Mouse (Mus musculus): ENCODE measurements at regions not wholly inside any gene's neighbourhood (a gene's known extent, or its start where the extent isn't known, plus 50 kb on each side); places are given as distances from the start of the nearest gene placed in this dataset.
A peak's percentile ranks its signal among the peaks of the same experiment; 100 is the strongest.

GRCm38 (mm10) chr4:142789048-142789447 lies 423.7 kb downstream of the Prdm2 start:
- Histone ChIP-seq H3K4me3 (no peak overlapping the region), H3K4me1 (no peaks in the 10 kb centered on the region), H3K27me3 (ENCODE audit: low read depth, poor library complexity, severe bottlenecking) (no peaks in the 10 kb centered on the region), H3K36me3 (no peaks in the 10 kb centered on the region), H3K27ac (no peak overlapping the region), H3K9me3 (replicated peaks) (no peaks in the 10 kb centered on the region)
- WGBS = 93% methylated on average over 7 of the region's 7 CpGs
- no peak for DNase-seq (ENCODE audit: low spot score)

GRCm38 (mm10) chr4:142785386-142785785 lies 427.4 kb downstream of the Prdm2 start:
- no peak for DNase-seq (ENCODE audit: low spot score)
- Histone ChIP-seq H3K9me3 (replicated peaks) (no peaks in the 10 kb centered on the region), H3K4me1 (no peaks in the 10 kb centered on the region)

GRCm38 (mm10) chr4:142776711-142777411 lies 435.9 kb downstream of the Prdm2 start:
- DNase-seq (ENCODE audit: low spot score) = peak; percentile 33
- no peak overlapping the region for H3K27ac ChIP-seq
- peaks cover 14% of the 10 kb centered on the region; the same call in 1 of the 2 replicates for H3K27me3 ChIP-seq (ENCODE audit: low read depth, poor library complexity, severe bottlenecking)
- H3K4me3 ChIP-seq = no peak overlapping the region
- WGBS = 2% methylated on average over 10 of the region's 10 CpGs
- no peaks in the 10 kb centered on the region for H3K9me3 ChIP-seq (replicated peaks)
- peaks cover 34% of the 10 kb centered on the region for H3K4me1 ChIP-seq
- H3K36me3 ChIP-seq = no peaks in the 10 kb centered on the region

More at GRCm38 (mm10) chr4:142785386-142785785, 427.4 kb downstream of the Prdm2 start:
- Histone ChIP-seq H3K36me3 (no peaks in the 10 kb centered on the region), H3K27me3 (ENCODE audit: low read depth, poor library complexity, severe bottlenecking) (no peaks in the 10 kb centered on the region), H3K27ac (no peak overlapping the region), H3K4me3 (no peak overlapping the region)
- 95% methylated on average over 5 of the region's 5 CpGs for WGBS

- WGBS = 86% methylated on average over 5 of the region's 5 CpGs
- Histone ChIP-seq H3K9me3 (replicated peaks) (no peaks in the 10 kb centered on the region), H3K27me3 (ENCODE audit: low read depth, poor library complexity, severe bottlenecking) (peaks cover 14% of the 10 kb centered on the region; the same call in 1 of the 2 replicates), H3K4me1 (peaks cover 52% of the 10 kb centered on the region), H3K36me3 (no peaks in the 10 kb centered on the region), H3K4me3 (no peak overlapping the region), H3K27ac (no peak overlapping the region)
- DNase-seq (ENCODE audit: low spot score) = no peak
Observed at GRCm38 (mm10) chr4:142775023-142775422, 437.8 kb downstream of the Prdm2 start.

GRCm38 (mm10) chr4:142773651-142774151 lies 439.1 kb downstream of the Prdm2 start:
- Histone ChIP-seq H3K9me3 (replicated peaks) (no peaks in the 10 kb centered on the region), H3K4me3 (no peak overlapping the region), H3K4me1 (peaks cover 58% of the 10 kb centered on the region), H3K36me3 (no peaks in the 10 kb centered on the region), H3K27ac (no peak overlapping the region), H3K27me3 (ENCODE audit: low read depth, poor library complexity, severe bottlenecking) (peaks cover 14% of the 10 kb centered on the region; the same call in 1 of the 2 replicates)
- DNase-seq (ENCODE audit: low spot score) = no peak
- WGBS = 64% methylated on average over 10 of the region's 10 CpGs

GRCm38 (mm10) chr4:142772751-142773455 lies 439.9 kb downstream of the Prdm2 start:
- Histone ChIP-seq H3K27me3 (ENCODE audit: low read depth, poor library complexity, severe bottlenecking) (peaks cover 14% of the 10 kb centered on the region; the same call in 1 of the 2 replicates), H3K4me3 (no peak overlapping the region), H3K9me3 (replicated peaks) (no peaks in the 10 kb centered on the region), H3K36me3 (no peaks in the 10 kb centered on the region), H3K27ac (peak overlapping the region; percentile 11; the same call in 1 of the 2 replicates), H3K4me1 (peaks cover 61% of the 10 kb centered on the region)
- 11% methylated on average over 16 of the region's 16 CpGs for WGBS
- peak; percentile 34 for DNase-seq (ENCODE audit: low spot score)

GRCm38 (mm10) chr4:142771520-142772150 lies 441.2 kb downstream of the Prdm2 start:
- WGBS = 44% methylated on average over 6 of the region's 6 CpGs
- H3K36me3 ChIP-seq = no peaks in the 10 kb centered on the region
- no peaks in the 10 kb centered on the region for H3K9me3 ChIP-seq (replicated peaks)
- H3K27me3 ChIP-seq (ENCODE audit: low read depth, poor library complexity, severe bottlenecking) = peaks cover 14% of the 10 kb centered on the region; the same call in 1 of the 2 replicates
- peak overlapping the region; percentile 12; the same call in 1 of the 2 replicates for H3K27ac ChIP-seq
- peaks cover 62% of the 10 kb centered on the region for H3K4me1 ChIP-seq
- peak; percentile 32 for DNase-seq (ENCODE audit: low spot score)
- no peak overlapping the region for H3K4me3 ChIP-seq

GRCm38 (mm10) chr4:142770177-142770576 lies 442.6 kb downstream of the Prdm2 start:
- no peaks in the 10 kb centered on the region for H3K9me3 ChIP-seq (replicated peaks)
- WGBS = 7% methylated on average over 8 of the region's 8 CpGs
- H3K4me3 ChIP-seq = no peak overlapping the region
- H3K4me1 ChIP-seq = peaks cover 58% of the 10 kb centered on the region
- peak; percentile 42 for DNase-seq (ENCODE audit: low spot score)
- H3K27me3 ChIP-seq (ENCODE audit: low read depth, poor library complexity, severe bottlenecking) = peaks cover 14% of the 10 kb centered on the region; the same call in 1 of the 2 replicates
- H3K36me3 ChIP-seq = no peaks in the 10 kb centered on the region
- H3K27ac ChIP-seq = peak overlapping the region; percentile 36; the same call in 1 of the 2 replicates

- no peak overlapping the region for H3K4me3 ChIP-seq
- no peaks in the 10 kb centered on the region for H3K27me3 ChIP-seq (ENCODE audit: low read depth, poor library complexity, severe bottlenecking)
- no peak overlapping the region for H3K27ac ChIP-seq
- H3K36me3 ChIP-seq = no peaks in the 10 kb centered on the region
- peaks cover 43% of the 10 kb centered on the region for H3K4me1 ChIP-seq
- no peak for DNase-seq (ENCODE audit: low spot score)
- H3K9me3 ChIP-seq (replicated peaks) = no peaks in the 10 kb centered on the region
- WGBS = 66% methylated on average over 4 of the region's 4 CpGs
Observed at GRCm38 (mm10) chr4:142767665-142768064, 445.1 kb downstream of the Prdm2 start.

- H3K36me3 ChIP-seq = no peaks in the 10 kb centered on the region
- no peaks in the 10 kb centered on the region for H3K27me3 ChIP-seq (ENCODE audit: low read depth, poor library complexity, severe bottlenecking)
- 86% methylated on average over 8 of the region's 8 CpGs for WGBS
- DNase-seq (ENCODE audit: low spot score) = no peak
- no peak overlapping the region for H3K4me3 ChIP-seq
- no peak overlapping the region for H3K27ac ChIP-seq
- H3K4me1 ChIP-seq = 0 out of 2 replicates have a peak, but pooled peaks cover 3% of the 10 kb centered on the region
- H3K9me3 ChIP-seq (replicated peaks) = no peaks in the 10 kb centered on the region
Observed at GRCm38 (mm10) chr4:142761577-142761976, 451.2 kb downstream of the Prdm2 start.

GRCm38 (mm10) chr4:142758102-142758501 lies 454.7 kb downstream of the Prdm2 start:
- Histone ChIP-seq H3K27ac (no peak overlapping the region), H3K27me3 (ENCODE audit: low read depth, poor library complexity, severe bottlenecking) (no peaks in the 10 kb centered on the region), H3K4me1 (0 out of 2 replicates have a peak, but pooled peaks cover 3% of the 10 kb centered on the region), H3K36me3 (no peaks in the 10 kb centered on the region), H3K4me3 (no peak overlapping the region), H3K9me3 (replicated peaks) (no peaks in the 10 kb centered on the region)
- DNase-seq (ENCODE audit: low spot score) = no peak
- 88% methylated on average over 3 of the region's 3 CpGs for WGBS

- 74% methylated on average over 6 of the region's 6 CpGs for WGBS
- H3K27me3 ChIP-seq (ENCODE audit: low read depth, poor library complexity, severe bottlenecking) = no peaks in the 10 kb centered on the region
Observed at GRCm38 (mm10) chr4:142756332-142756731, 456.5 kb downstream of the Prdm2 start.

More at GRCm38 (mm10) chr4:142756332-142756731, 456.5 kb downstream of the Prdm2 start:
- Histone ChIP-seq H3K36me3 (no peaks in the 10 kb centered on the region), H3K9me3 (replicated peaks) (no peaks in the 10 kb centered on the region), H3K27ac (no peak overlapping the region), H3K4me3 (no peak overlapping the region), H3K4me1 (0 out of 2 replicates have a peak, but pooled peaks cover 3% of the 10 kb centered on the region)
- DNase-seq (ENCODE audit: low spot score) = no peak
